Mouse (Mus musculus) frontal cortex, postnatal 10 days (tissue): ENCODE measurements around the gene Slpi.
A peak's percentile ranks its signal among the peaks of the same experiment; 100 is the strongest.

Experiments used
- DNase-seq, 2 experiments: peaks; one replicate each; pipeline ENCODE4 v3.0.0; 2022; ENCODE audit warnings: low spot score in 2 of 2, mixed read lengths in 1 of 2

Slpi gene

DNA sequence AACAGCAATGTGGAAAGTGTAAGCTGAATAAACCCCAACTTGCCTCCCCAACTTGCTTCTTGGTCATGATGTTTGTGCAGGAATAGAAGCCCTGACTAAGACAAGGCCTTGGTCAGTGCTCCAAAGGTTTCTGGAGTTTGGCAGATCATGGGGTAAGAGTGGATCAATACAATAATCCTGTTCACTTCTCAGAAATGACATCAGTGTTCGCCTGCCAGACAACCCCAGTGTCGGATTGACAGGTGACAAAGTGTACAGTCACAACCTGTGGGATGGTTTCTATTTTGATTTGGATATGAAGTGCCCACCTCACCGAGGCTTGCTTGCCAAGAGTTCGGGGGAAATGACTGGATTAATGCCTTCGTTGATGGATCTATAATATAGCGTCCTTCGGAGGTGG is 32.4 kb upstream of the Slpi start:
- no peak for DNase-seq

DNA sequence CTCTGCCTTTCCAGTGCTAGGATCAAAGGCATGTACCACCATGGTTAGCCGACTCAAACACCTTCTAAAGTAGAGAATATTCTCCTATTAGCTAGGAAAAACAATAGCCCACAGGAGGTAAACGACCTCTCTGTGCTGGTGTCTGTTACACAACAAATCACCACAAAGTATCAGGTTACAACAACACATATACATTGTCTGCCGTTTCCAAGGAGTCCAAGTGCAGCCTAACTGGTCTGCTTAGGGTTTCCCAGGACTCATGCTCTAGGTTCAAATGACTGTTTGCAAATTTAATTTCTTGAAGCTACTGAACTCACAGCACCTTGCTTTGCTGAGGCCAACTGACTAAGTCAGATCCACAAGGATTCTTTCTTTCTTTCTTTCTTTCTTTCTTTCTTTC is 30.6 kb upstream of the Slpi start:
- DNase-seq, result no peak

DNA sequence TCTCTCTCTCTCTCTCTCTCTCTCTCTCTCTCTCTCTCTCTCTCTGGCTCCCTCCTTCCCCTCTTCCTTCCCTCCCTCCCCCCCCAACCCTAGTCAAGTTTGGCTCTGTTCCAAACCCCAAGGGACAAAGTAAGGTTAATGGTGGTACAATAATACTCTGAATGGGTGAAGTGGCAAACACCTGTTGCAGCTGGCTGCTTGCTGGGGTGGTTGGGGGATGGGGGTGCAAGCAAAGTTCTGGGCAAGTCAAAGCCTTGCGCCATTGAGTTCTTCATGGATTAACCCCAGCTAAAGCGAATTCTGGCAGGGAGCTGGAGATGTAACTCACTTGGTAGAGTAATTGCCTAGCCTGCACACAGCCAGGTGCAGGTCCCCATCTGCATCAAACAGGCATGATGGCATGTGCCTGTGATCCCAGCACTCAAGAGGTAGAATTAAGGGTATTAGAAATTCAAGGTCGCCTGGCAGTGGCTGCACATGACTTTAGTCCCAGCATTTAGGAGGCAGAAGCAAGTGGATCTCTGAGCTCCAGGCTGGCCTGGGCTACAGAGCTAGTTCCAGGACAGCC is 29.5 kb upstream of the Slpi start:
- no peak for DNase-seq

- DNase-seq, result no peak
Measured at GRCm38 (mm10) chr2:164417198-164417597, 28.3 kb upstream of the Slpi start.

DNA sequence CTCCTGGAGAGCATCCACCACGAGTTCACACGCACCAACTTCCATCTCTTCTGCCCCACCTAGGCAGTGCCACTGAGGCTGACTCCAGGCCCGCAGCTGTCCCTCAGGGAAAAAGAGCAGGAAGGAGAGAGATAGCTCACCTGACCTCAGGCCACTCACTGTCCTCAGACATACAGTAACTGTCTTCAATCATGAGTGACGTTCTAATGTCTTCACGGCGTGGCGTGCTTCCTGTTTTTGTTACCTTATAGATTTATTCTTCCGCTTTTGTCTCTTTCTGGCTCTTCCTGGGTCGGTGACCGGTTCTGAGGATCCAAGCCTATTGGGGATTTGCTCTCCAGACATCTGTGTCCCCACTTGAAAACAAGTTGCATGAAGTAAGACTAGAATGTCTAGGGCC is 25.7 kb upstream of the Slpi start:
- no peak for DNase-seq

DNA sequence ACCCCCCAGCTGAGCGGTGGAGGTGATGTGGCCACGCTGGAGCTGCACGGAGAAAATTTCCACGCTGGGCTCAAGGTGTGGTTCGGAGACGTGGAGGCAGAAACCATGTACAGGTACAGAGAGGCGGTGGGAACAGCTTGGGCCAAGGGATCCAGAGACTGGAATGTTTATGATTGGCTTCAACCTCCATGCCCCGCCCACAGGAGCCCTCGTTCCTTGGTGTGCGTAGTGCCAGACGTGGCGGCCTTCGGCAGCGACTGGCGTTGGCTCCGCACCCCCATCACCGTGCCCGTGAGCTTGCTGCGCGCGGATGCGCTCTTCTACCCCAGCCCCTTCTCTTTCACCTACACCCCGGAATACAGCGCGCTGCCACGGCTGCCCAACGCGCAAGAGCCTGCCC is 25.3 kb upstream of the Slpi start:
- no peak for DNase-seq

DNA sequence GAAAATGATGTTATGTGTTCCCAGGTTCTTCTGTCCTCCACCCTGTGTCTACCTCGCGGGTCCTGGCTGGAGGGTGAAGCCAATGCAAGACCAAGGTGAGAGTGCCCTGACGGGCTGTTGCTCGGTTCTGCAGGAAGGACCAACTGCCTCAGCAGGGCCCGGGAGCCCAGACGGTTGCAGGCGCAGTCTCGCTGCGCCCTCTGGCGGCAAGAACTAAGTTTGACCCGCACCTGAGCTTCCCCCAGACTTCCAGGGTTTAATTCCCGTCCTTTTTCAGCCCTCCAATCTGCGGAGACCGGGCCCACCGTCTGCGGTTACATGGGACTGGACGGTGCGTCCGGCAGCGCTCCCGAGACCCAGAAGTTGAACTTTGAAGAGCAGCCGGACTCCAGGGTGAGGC is 18.8 kb upstream of the Slpi start:
- DNase-seq, result peak in 1 of 2 experiments; percentile 64

DNA sequence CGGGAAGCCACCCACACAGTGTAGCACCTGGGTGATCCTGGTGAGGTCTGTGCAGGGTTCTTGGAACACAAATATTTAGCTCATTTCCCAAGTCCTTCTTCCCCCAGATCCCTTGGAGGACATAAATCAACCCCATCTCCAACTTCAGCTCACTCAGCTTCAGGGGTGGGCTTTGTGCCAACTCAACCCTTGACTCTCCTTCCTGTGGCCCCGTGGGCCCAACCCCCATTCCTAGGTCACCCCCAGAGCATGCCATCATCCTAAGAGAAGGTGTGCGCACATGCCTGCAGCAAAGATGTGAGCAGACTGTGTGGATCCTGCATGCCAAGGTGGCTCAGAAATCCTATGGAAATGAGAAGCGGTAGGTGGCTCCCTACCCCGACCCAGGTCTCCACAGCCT is 16.6 kb upstream of the Slpi start:
- no peak for DNase-seq

DNA sequence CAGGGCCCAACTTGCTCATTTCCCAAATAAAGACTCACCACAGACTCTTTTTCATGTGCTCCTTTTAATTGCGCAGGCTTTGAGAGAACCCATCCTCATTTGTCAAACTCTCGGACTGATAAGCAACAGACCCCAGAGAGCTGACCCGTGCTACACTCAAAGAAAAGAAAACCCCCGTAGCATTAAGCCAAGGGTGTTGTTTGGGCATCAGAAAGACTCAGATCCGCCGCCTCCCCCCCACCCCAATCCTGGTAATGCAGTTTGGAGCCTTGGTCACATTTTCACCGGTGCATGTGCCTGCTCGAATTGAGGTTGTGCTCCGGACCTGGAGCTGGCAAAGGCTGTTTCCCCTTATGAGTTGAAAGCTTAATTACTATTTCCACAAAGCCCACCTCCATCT is 16.2 kb upstream of the Slpi start, which contains the start of gene Matn4:
Gene Matn4 (minus strand): TSS at position 101 of the 400 bp plus-strand sequence.
- no peak for DNase-seq

- DNase-seq, result no peak
Measured at GRCm38 (mm10) chr2:164404082-164404990, 15.4 kb upstream of the Slpi start.

DNA sequence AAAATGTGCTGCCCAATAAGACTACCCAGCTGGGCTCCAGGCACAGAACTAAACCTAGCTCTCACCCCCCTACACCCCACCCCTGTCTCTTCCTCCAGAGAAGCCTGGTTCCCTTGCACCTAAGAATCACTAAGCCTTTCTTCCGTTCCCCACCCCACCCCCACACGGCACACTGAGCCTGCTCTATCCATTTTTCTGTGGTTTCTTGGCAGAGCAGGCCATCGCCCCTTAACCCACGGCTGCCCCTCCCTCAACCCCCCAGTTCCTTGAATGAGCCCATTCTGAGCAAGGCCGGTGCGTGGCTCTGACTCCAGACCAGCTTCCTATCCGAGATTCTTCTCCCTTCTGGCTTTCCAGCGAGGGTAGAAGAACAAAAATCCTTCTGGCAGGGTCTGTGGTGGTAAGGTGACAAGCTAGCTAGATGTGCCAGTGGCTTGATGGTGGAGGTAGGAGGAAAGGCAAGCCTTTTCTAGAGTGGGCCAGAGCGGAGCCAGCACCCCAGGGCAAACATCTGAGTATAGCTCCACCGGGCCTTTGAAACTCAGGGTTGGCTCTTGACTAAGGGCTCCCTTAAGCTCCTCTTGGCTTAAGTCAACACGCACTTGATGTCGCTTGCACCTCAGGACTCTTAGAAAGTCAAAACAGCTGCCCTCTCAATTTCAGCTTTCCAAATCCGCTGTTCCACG is 14.6 kb upstream of the Slpi start:
- DNase-seq, result peak; percentile 39 to 57

DNA sequence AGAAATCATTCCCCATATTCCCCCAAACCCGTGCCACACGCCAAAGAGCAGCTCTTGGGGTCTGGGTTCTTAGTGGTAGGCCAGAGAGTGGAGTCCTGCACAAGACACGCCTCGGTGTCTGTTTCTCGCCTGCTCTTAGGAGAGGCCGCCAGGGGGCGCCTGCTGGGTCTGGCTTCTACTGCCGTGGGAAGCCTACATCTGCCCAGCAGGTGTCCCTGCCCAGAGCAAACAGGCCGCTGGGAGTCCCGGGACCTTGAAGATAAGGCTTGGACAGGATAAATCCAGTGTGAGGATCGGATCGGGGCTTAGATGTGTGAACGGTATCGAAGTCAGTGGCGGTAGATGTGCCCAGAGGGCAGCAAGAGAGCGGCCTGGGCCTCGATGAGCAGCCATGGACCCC is 14.0 kb upstream of the Slpi start, which contains the start of gene Rbpjl:
Gene Rbpjl (plus strand): TSS at position 236 of the 400 bp plus-strand sequence.
- DNase-seq, result peak; percentile 45 to 55

DNA sequence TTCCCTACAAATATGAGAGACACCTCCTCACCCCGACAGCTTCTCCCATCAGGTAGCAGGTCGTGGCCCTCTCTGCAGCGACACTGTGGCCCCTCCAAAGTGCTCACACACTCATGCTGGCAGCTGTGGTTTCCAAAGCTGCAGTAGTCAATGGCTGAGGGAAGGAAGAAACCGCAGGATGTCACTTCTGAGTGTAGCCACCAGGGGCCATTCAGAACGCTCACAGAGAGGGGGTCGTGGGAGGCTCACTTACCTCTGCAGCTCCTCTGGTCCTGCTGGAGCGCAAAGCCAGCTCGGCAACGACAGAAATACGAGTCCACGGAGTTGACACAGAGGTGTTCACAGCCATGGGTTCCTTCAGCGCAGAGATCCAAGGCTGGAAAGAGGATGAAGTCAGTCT is 8.0 kb upstream of the Slpi start:
- DNase-seq, result no peak

DNA sequence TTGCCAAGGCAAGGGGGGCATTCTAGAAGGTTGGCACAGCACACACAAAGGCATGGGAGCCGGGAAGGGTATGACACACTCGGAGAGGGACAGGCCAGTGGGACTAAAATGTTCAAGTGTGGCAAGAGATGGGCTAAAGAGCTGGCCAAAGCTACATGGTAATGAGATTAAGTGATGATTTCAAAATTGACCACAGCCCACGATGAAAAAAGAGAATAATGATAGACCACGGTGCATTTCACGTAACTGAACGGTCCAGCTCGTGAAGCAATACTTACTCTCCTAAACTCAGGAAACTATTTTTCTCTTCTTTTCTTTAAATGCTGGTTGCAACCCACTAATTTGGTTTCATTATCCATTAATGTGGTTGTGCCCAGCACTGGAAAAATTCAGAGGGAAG is 7.2 kb upstream of the Slpi start:
- DNase-seq, result no peak

DNA sequence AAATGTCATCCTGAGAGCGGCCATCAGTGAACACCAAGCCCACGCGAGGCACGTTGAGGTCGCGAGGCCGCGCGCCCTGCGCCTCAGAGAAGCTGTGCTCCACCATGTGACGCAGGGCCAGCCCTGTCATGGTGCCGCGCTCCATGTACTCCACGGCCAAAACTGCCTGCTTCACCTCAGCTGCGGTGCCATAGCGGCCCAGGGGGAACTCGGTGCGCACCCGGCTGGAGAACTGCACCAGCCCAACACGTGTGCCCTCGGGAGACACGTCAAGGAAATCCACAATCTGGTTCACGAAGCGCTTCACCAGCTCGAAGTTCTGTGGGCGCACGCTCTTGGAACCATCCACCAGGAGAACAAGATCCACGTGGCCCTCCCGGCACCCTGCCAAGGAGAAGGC is 4.2 kb upstream of the Slpi start:
- DNase-seq, result no peak

GRCm38 (mm10) chr2:164389499-164389898 is 604 bp upstream of the Slpi start:
- peak; percentile 58 to 82 for DNase-seq

DNA sequence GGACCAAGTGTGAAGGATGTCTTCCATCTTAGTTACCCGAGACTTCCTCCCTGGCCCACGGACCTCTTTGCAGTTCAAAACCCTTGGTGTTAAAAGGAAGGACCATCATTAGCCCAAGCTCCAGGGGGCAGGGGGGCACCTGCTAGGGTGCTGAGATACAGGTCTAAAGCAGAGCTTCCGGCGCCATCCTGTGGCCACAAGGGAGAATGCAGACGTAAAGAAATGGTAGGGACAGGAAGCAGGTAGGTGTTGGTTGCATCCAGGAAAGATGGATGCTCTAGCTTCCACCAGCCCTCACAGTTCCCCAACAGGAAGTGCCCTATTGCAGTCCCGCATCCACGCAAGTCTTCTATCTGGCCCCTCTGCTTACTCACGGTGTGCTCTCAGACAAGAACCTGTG is 1.9 kb downstream of the Slpi start:
- peak in 1 of 2 experiments; percentile 48 for DNase-seq

GRCm38 (mm10) chr2:164385927-164386763 is 2.8 kb downstream of the Slpi start:
- peak in 1 of 2 experiments; percentile 37 for DNase-seq

DNA sequence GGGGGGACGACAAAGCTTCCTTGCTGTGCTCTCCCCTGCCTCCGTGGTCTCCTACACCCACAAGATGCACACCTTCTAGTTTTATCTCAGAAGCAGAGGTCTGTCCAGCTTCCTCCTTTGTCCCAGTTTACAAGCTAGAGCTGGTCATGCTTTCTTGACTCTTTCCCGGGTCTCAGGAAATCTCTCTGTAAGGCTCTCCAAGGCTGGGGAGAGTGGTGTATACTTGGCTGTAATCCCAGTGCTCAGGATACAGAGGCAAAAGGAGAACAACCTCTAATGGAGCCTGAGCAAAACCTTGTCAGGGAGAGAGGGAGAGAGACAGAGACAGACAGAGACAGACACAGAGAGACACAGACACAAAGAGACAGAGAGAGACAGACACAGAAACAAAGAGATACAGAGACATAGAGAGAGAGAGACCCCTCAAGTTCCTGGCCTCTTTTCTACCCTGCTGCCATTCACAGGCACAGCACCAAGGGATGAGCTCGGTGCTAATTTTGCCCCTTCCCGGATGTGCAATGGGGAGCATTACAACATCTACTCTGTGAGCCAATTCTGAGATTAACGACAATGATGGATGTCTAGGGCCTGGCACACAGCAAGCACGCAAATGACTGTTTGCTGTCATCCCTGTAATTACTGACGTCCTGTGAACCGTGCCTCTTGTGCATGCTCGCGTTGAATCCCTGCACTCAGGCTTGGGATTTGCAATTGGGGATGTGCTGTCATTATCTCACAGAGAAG is 5.1 kb downstream of the Slpi start:
- DNase-seq, result no peak

DNA sequence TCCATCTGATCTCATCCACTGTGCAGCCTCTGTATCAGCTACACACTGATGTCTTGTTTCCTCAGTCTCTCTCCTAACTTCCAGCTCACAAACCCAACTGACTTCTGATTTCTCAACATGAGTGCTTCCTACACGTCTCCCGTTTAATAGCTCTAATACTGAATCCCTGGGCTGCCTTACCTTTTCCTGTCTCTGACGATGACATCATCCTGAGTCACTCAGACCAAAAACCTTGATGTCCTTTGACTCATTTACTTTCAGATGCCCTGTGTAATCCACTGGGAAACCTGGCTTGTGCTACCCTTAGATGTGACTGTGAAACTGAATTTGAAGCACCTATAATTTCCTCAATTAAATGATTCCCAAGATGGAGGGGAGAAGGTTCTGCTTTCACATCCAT is 5.9 kb downstream of the Slpi start:
- no peak for DNase-seq

- no peak for DNase-seq
Measured at GRCm38 (mm10) chr2:164381726-164382125, 7.2 kb downstream of the Slpi start.
